Mouse (Mus musculus) liver, embryonic 11.5 days (tissue): Measurements from ENCODE around the gene Rcvrn. TPM values are rescaled to one million over a fixed set of nuclear protein-coding genes. Genes with fewer than 3 reads are reported as not detected.

ENCODE experiments used
- ATAC-seq: fragments of 200-750 bp; cut with Nextera tagmentation; replicated peaks from 2 replicates; pipeline ENCODE4 v1.8.0; 2017; ENCODE audit warnings: moderate number of reproducible peaks, mild to moderate bottlenecking, moderate TSS enrichment, moderate library complexity; ENCODE audit not compliant: low FRiP score
- DNase-seq: peaks from one replicate; pipeline ENCODE4 v3.0.0-alpha.2; 2017; ENCODE audit warnings: low spot score
- H3K27ac ChIP-seq: fragments of 300-500 bp; sonication (generic); 2 replicates; pipeline ENCODE4 v1.5.1; 2014; ENCODE audit warnings: mild to moderate bottlenecking, low read depth, low read length, control low read depth
- H3K27me3 ChIP-seq: fragments of 300-500 bp; sonication (generic); replicated peaks from 2 replicates; pipeline ENCODE4 v1.6.1; 2014; ENCODE audit warnings: low read length, mixed read lengths; ENCODE audit not compliant: control insufficient read depth, insufficient read depth
- H3K36me3 ChIP-seq: fragments of 300-500 bp; sonication (generic); 2 replicates; pipeline ENCODE4 v1.6.1; 2014; ENCODE audit warnings: mild to moderate bottlenecking, low read length, moderate library complexity, mixed read lengths; ENCODE audit not compliant: control insufficient read depth, insufficient read depth
- H3K4me1 ChIP-seq: fragments of 300-500 bp; sonication (generic); replicated peaks from 2 replicates; pipeline ENCODE4 v1.6.1; 2014; ENCODE audit warnings: low read length, mixed read lengths; ENCODE audit not compliant: control insufficient read depth, insufficient read depth
- H3K4me2 ChIP-seq: fragments of 300-500 bp; sonication (generic); 2 replicates; pipeline ENCODE4 v1.6.1; 2014; ENCODE audit warnings: mild to moderate bottlenecking, control low read depth, moderate library complexity
- H3K4me3 ChIP-seq: fragments of 300-500 bp; sonication (generic); 2 replicates; pipeline ENCODE4 v1.5.1; 2014; ENCODE audit warnings: low read depth, low read length, control low read depth
- H3K9ac ChIP-seq: fragments of 300-500 bp; sonication (generic); 2 replicates; pipeline ENCODE4 v1.6.1; 2014; ENCODE audit warnings: low read depth, low read length, control low read depth
- H3K9me3 ChIP-seq: fragments of 300-500 bp; sonication (generic); 2 replicates; pipeline ENCODE4 v1.6.1; 2016; ENCODE audit warnings: low read length, inconsistent platforms, mixed read lengths; ENCODE audit not compliant: control insufficient read depth
- WGBS: fragments of 180-500 bp; shearing (Covaris S2); extraction: QIAGEN DNeasy Blood & Tissue Kit; methylation state at CpG from one replicate; pipeline ENCODE4 v1.1.7; 2014; 5-methylcytosine and 5-hydroxymethylcytosine counted together
- polyA plus RNA-seq: library from polyadenylated mRNA; unstranded; fragments of >200 nt; fragmentation: Nextera tagmentation; extraction: Ambion mirVana; gene quantifications from 2 replicates; pipeline ENCODE4 v1.2.1, GENCODE M21; 2014

The Rcvrn gene
- polyA plus RNA-seq, result not detected in 2 replicates

- Histone ChIP-seq H3K27me3 (no peaks in the 10 kb centered on the region), H3K9ac (no peak within 1 kb of the TSS), H3K4me2 (no peak within 1 kb of the TSS), H3K9me3 (no peaks in the 10 kb centered on the region), H3K4me1 (no peaks in the 10 kb centered on the region), H3K36me3 (no peaks in the 10 kb centered on the region), H3K27ac (no peak within 1 kb of the TSS), H3K4me3 (no peak within 1 kb of the TSS)
- 59% methylated on average over 7 of the region's 7 CpGs for WGBS
- ATAC-seq, result peak; percentile 43; the same call in 1 of the 2 replicates
- no peak for DNase-seq
Measured at GRCm38 (mm10) chr11:67694703-67695376, at the start of gene Rcvrn. TSS of gene Rcvrn (plus strand) at chr11:67695326.

GRCm38 (mm10) chr11:67647745-67648144, 47.4 kb upstream of the Rcvrn start:
- no peak overlapping the region for H3K9ac ChIP-seq
- no peaks in the 10 kb centered on the region for H3K9me3 ChIP-seq
- no peaks in the 10 kb centered on the region for H3K4me1 ChIP-seq
- DNase-seq, result peak; percentile 42
- 26% methylated on average over 5 of the region's 5 CpGs for WGBS
- ATAC-seq, result no peak
- H3K36me3 ChIP-seq, result no peaks in the 10 kb centered on the region
- no peaks in the 10 kb centered on the region for H3K27me3 ChIP-seq
- H3K4me2 ChIP-seq, result no peak overlapping the region
- no peak overlapping the region for H3K4me3 ChIP-seq
- H3K27ac ChIP-seq, result no peak overlapping the region

- Histone ChIP-seq H3K4me1 (no peaks in the 10 kb centered on the region), H3K27ac (no peak overlapping the region), H3K9me3 (no peaks in the 10 kb centered on the region), H3K27me3 (no peaks in the 10 kb centered on the region), H3K4me2 (no peak overlapping the region), H3K9ac (no peak overlapping the region), H3K36me3 (no peaks in the 10 kb centered on the region), H3K4me3 (no peak overlapping the region)
- WGBS, result 76% methylated on average over 11 of the region's 11 CpGs
- no peak for ATAC-seq
- DNase-seq, result no peak
Measured at GRCm38 (mm10) chr11:67648651-67649407, 46.3 kb upstream of the Rcvrn start.

- no peak overlapping the region for H3K27ac ChIP-seq
- no peak overlapping the region for H3K9ac ChIP-seq
- H3K9me3 ChIP-seq, result no peaks in the 10 kb centered on the region
- WGBS, result 57% methylated on average over 10 of the region's 10 CpGs
- H3K4me1 ChIP-seq, result no peaks in the 10 kb centered on the region
- H3K36me3 ChIP-seq, result no peaks in the 10 kb centered on the region
- H3K4me2 ChIP-seq, result no peak overlapping the region
- no peaks in the 10 kb centered on the region for H3K27me3 ChIP-seq
- no peak overlapping the region for H3K4me3 ChIP-seq
- ATAC-seq (no peak), DNase-seq (no peak)
Measured at GRCm38 (mm10) chr11:67649971-67650707, 45.0 kb upstream of the Rcvrn start.

- WGBS, result 82% methylated on average over 6 of the region's 6 CpGs
- DNase-seq, result no peak
Measured at GRCm38 (mm10) chr11:67651731-67652130, 43.4 kb upstream of the Rcvrn start.

GRCm38 (mm10) chr11:67652194-67652892, 42.8 kb upstream of the Rcvrn start:
- no peaks in the 10 kb centered on the region for H3K4me1 ChIP-seq
- no peaks in the 10 kb centered on the region for H3K9me3 ChIP-seq
- WGBS, result 17% methylated on average over 14 of the region's 14 CpGs
- H3K4me2 ChIP-seq, result no peak overlapping the region
- H3K27ac ChIP-seq, result no peak overlapping the region
- no peak overlapping the region for H3K4me3 ChIP-seq
- no peaks in the 10 kb centered on the region for H3K36me3 ChIP-seq
- ATAC-seq (no peak), DNase-seq (no peak)
- no peaks in the 10 kb centered on the region for H3K27me3 ChIP-seq
- no peak overlapping the region for H3K9ac ChIP-seq

More at GRCm38 (mm10) chr11:67651731-67652130, 43.4 kb upstream of the Rcvrn start:
- Histone ChIP-seq H3K4me2 (no peak overlapping the region), H3K9ac (no peak overlapping the region), H3K4me1 (no peaks in the 10 kb centered on the region), H3K27me3 (no peaks in the 10 kb centered on the region), H3K27ac (no peak overlapping the region), H3K9me3 (no peaks in the 10 kb centered on the region), H3K36me3 (no peaks in the 10 kb centered on the region), H3K4me3 (no peak overlapping the region)
- ATAC-seq, result no peak

GRCm38 (mm10) chr11:67652893-67653255, 42.3 kb upstream of the Rcvrn start:
- Histone ChIP-seq H3K9ac (no peak overlapping the region), H3K9me3 (no peaks in the 10 kb centered on the region), H3K36me3 (no peaks in the 10 kb centered on the region), H3K4me1 (no peaks in the 10 kb centered on the region), H3K27me3 (no peaks in the 10 kb centered on the region), H3K27ac (no peak overlapping the region), H3K4me2 (no peak overlapping the region), H3K4me3 (no peak overlapping the region)
- no peak for DNase-seq
- 49% methylated on average over 6 of the region's 6 CpGs for WGBS
- ATAC-seq, result no peak

GRCm38 (mm10) chr11:67653521-67654090, 41.5 kb upstream of the Rcvrn start:
- 87% methylated on average over 9 of the region's 9 CpGs for WGBS
- DNase-seq, result no peak
- no peaks in the 10 kb centered on the region for H3K36me3 ChIP-seq
- H3K4me3 ChIP-seq, result no peak overlapping the region
- no peaks in the 10 kb centered on the region for H3K27me3 ChIP-seq
- no peak for ATAC-seq
- no peak overlapping the region for H3K9ac ChIP-seq
- no peaks in the 10 kb centered on the region for H3K9me3 ChIP-seq
- H3K27ac ChIP-seq, result no peak overlapping the region
- H3K4me2 ChIP-seq, result no peak overlapping the region
- H3K4me1 ChIP-seq, result no peaks in the 10 kb centered on the region
